Mouse (Mus musculus) MEL (cell line): ENCODE measurements around the gene Erg.

Experiments used
- KAT2A ChIP-seq: conservative IDR thresholded peaks from 2 replicates; pipeline ENCODE4 v1.6.1; 2012; ENCODE audit warnings: low read depth, low read length, improper control_type of control experiment, inconsistent platforms
- TBP ChIP-seq: IDR thresholded peaks from 2 replicates; pipeline ENCODE4 v1.8.0; 2011; ENCODE audit warnings: low read depth, low read length, improper control_type of control experiment

- no peak for TF ChIP-seq KAT2A
- no peak for TF ChIP-seq TBP
Observed at GRCm38 (mm10) chr16:95356962-95357955, 229.1 kb downstream of the Erg start.
